Mouse (Mus musculus): ENCODE measurements around the gene Fhl3.

DNA sequence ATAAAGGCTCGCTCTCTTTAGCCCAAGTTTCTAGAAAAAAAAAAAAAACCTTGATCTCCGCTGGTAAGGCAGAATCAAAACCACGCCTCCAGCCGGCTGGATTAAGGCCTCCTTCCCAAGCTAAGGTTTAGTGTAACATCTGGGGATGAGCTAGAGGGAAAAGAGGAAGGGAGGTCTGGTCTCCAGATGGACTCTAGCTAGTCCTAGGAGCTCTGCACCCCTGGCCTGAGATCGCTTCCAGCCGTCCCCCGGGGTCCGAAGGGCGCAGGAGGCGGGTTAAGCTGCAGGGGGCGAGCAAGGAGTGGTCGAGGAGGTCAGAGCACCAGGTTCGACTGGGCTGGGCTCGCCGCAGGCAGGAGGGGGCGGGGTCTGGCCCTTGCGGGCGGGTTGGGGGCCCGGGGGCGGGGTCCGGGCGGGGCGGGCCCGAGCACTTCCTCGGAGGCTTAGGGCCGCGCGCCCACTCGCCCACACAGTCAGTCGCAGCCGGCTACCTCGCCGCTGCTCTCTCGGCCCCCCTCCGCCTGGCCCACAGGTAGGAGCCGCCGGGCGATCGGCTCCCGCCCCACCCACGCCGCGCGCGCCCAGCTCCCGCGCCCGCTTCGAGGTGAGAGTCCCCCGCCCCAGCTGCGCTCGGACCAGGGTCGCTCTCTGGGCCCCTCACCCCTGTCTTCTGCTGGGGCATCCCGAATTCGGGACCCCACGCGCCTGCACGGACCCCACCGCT is at the start of gene Fhl3:
- TF ChIP-seq CTCF (IDR thresholded peaks at IDR 0.05) (peak; percentile 27; the same call in 1 of the 2 replicates), EP300 (IDR thresholded peaks at IDR 0.05) (no peak)
